Mouse (Mus musculus) heart, embryonic 13.5 days (tissue): ENCODE measurements at regions not wholly inside any gene's neighbourhood (a gene's known extent, or its start where the extent isn't known, plus 50 kb on each side); places are given as distances from the start of the nearest gene placed in this dataset.

Source experiments
- ATAC-seq: fragments of 200-750 bp; cut with Nextera tagmentation; 2 replicates; pipeline ENCODE4 v1.8.0; 2017; ENCODE audit warnings: moderate TSS enrichment; ENCODE audit not compliant: insufficient number of reproducible peaks, low FRiP score, low TSS enrichment; ENCODE audit errors: extremely low read depth
- H3K27ac ChIP-seq: fragments of 300-500 bp; sonication (generic); replicated peaks from 2 replicates; pipeline ENCODE4 v1.5.1; 2015; ENCODE audit warnings: moderate library complexity, mild to moderate bottlenecking, inconsistent platforms
- H3K27me3 ChIP-seq: fragments of 300-500 bp; sonication (generic); replicated peaks from 2 replicates; pipeline ENCODE4 v1.6.1; 2015; ENCODE audit warnings: mild to moderate bottlenecking, inconsistent platforms
- H3K36me3 ChIP-seq: fragments of 300-500 bp; sonication (generic); 2 replicates; pipeline ENCODE4 v1.6.1; 2015; ENCODE audit warnings: mild to moderate bottlenecking, inconsistent platforms
- H3K4me1 ChIP-seq: fragments of 300-500 bp; sonication (generic); 2 replicates; pipeline ENCODE4 v1.6.1; 2015; ENCODE audit warnings: inconsistent platforms
- H3K4me2 ChIP-seq: fragments of 300-500 bp; sonication (generic); 2 replicates; pipeline ENCODE4 v1.6.1; 2015; ENCODE audit warnings: inconsistent platforms, mild to moderate bottlenecking, moderate library complexity
- H3K4me3 ChIP-seq: fragments of 300-500 bp; sonication (generic); 2 replicates; pipeline ENCODE4 v1.5.1; 2015; ENCODE audit warnings: moderate library complexity, mild to moderate bottlenecking, inconsistent platforms
- H3K9ac ChIP-seq: fragments of 300-500 bp; sonication (generic); 2 replicates; pipeline ENCODE4 v1.6.1; 2015; ENCODE audit warnings: inconsistent platforms, mild to moderate bottlenecking, moderate library complexity
- H3K9me3 ChIP-seq: fragments of 300-500 bp; sonication (generic); 2 replicates; pipeline ENCODE4 v1.6.1; 2016; ENCODE audit warnings: inconsistent platforms
- WGBS: fragments of 180-500 bp; shearing (Covaris S2); methylation state at CpG from one replicate; pipeline ENCODE4 v1.1.7; 2015; ENCODE audit warnings: mixed read lengths; 5-methylcytosine and 5-hydroxymethylcytosine counted together

DNA sequence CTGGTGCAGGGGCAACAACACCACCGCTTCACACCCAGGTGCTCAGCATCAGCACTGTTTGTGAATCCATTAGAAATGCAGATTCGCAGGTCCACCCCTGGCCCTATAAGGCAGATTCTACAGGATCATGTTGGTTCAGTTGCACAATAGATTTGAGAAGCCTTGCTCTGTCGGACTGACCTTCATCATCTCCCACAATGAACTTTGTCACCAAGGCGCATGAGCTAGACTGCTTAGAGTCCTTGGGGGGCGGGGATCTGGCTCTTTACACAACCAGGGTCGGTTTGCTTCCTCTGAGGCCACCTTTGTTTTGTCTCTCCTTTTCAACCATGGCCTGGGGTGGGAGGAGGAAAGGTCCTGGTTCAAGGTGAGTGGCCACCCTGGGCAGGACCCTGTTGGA, 209.7 kb downstream of the Igsf11 start:
- Histone ChIP-seq H3K4me3 (no peak overlapping the region), H3K9ac (no peak overlapping the region), H3K36me3 (no peaks in the 10 kb centered on the region), H3K4me2 (no peak overlapping the region), H3K9me3 (no peaks in the 10 kb centered on the region), H3K27me3 (no peaks in the 10 kb centered on the region), H3K4me1 (no peaks in the 10 kb centered on the region), H3K27ac (no peak overlapping the region)
- 37% methylated on average over 6 of the region's 6 CpGs for WGBS
- no peak for ATAC-seq

DNA sequence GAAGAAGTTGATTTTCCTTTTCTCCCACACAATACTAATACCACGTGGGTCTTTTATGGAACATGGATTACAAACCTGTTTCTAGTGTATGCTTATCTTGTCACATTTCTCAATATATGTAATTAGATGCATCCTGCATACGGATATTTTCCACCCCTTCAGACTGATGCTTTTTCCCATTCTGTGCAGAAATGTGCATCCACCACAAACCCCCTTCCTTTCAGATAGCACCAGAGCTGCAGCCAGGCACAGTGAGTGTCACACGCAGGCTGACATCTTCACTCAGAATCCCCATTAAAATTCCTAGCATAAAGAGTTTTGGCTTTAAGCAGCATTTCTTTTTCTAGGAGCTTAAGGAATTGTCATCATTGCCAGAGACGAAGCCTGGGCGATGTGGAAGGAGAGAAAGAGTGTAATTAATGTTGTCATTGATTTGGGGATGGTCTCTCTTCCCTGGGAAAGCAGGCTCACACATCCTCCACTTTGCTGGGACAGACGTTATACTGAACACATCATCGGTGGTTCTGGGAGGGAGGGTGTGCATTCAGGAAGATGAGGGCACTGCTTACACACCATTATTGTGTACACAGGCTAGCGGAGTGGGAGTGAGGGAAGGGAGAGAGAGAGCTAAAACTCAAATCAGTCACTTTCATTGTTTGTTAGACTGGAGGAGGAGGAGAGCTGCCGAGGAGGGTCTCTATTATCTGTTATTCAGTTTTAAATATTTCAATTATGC, 211.1 kb downstream of the Igsf11 start:
- H3K27me3 ChIP-seq = no peaks in the 10 kb centered on the region
- no peaks in the 10 kb centered on the region for H3K4me1 ChIP-seq
- H3K9ac ChIP-seq = no peak overlapping the region
- no peaks in the 10 kb centered on the region for H3K9me3 ChIP-seq
- no peak for ATAC-seq
- 61% methylated on average over 9 of the region's 9 CpGs for WGBS
- H3K27ac ChIP-seq = no peak overlapping the region
- no peak overlapping the region for H3K4me2 ChIP-seq
- H3K36me3 ChIP-seq = no peaks in the 10 kb centered on the region
- H3K4me3 ChIP-seq = no peak overlapping the region

- ATAC-seq = no peak
- H3K9me3 ChIP-seq = no peaks in the 10 kb centered on the region
- H3K4me1 ChIP-seq = no peaks in the 10 kb centered on the region
- no peaks in the 10 kb centered on the region for H3K36me3 ChIP-seq
- no peaks in the 10 kb centered on the region for H3K27me3 ChIP-seq
- peak overlapping the region; percentile 17; the same call in 1 of the 2 replicates for H3K4me3 ChIP-seq
- peak overlapping the region; percentile 49 for H3K4me2 ChIP-seq
- H3K9ac ChIP-seq = no peak overlapping the region
- H3K27ac ChIP-seq = no peak overlapping the region
- WGBS = 42% methylated on average over 15 of the region's 15 CpGs
Observed at GRCm38 (mm10) chr16:39109383-39110033, 217.0 kb downstream of the Igsf11 start.

- Histone ChIP-seq H3K27ac (no peak overlapping the region), H3K4me3 (no peak overlapping the region), H3K4me1 (no peaks in the 10 kb centered on the region), H3K9ac (no peak overlapping the region), H3K4me2 (no peak overlapping the region), H3K9me3 (no peaks in the 10 kb centered on the region), H3K36me3 (no peaks in the 10 kb centered on the region), H3K27me3 (no peaks in the 10 kb centered on the region)
- no peak for ATAC-seq
- WGBS = 75% methylated on average over 5 of the region's 5 CpGs
Observed at GRCm38 (mm10) chr16:39110089-39110488, 217.6 kb downstream of the Igsf11 start.

DNA sequence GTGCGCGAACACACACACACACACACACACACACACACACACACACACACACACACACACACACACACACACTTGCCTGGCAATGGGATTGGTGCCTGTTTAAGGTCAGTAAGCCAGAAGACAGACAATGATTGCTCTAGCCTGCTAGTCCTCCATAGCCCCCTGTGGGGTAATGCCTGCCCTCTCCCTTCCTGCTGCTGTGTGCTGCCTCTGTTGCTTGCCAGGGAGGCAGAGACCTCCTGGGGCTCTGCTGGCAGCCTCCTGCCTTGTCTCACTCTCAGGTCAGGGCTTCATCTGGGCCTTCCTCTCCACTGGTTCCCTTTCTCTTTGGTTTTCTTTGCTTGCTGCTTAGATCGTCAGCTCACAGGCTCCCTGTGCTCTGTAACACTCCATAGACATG, 225.6 kb downstream of the Igsf11 start:
- Histone ChIP-seq H3K9me3 (no peaks in the 10 kb centered on the region), H3K9ac (no peak overlapping the region), H3K36me3 (no peaks in the 10 kb centered on the region), H3K4me2 (no peak overlapping the region), H3K27ac (no peak overlapping the region), H3K4me3 (no peak overlapping the region), H3K4me1 (no peaks in the 10 kb centered on the region), H3K27me3 (no peaks in the 10 kb centered on the region)
- WGBS = 77% methylated on average over 3 of the region's 3 CpGs
- ATAC-seq = no peak

DNA sequence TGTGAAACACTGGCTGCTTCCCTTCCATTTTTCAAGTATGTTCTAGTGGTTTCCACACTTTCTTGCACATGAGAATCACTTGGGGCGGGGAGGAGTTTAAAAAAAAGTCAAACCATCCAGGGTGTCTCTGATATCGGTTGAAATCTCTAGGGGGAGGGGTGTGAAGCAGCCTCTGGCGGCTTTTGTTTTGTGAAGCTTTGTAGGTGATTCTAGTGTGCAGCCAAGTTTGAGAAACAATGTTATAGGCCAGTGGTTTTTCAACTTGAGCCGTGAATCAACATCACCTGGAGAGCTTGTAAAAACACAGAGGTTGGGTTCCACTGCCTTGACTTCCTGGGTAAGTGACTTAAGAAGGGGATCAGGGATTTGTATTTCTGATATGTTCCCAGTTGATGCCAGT, 227.3 kb downstream of the Igsf11 start:
- no peak for ATAC-seq
- WGBS = 38% methylated on average over 4 of the region's 4 CpGs
- Histone ChIP-seq H3K9me3 (no peaks in the 10 kb centered on the region), H3K36me3 (no peaks in the 10 kb centered on the region), H3K4me3 (no peak overlapping the region), H3K4me2 (no peak overlapping the region), H3K27ac (no peak overlapping the region), H3K9ac (no peak overlapping the region), H3K4me1 (peaks cover 4% of the 10 kb centered on the region; the same call in 1 of the 2 replicates), H3K27me3 (no peaks in the 10 kb centered on the region)

GRCm38 (mm10) chr16:39123445-39123952, 231.0 kb downstream of the Igsf11 start:
- no peak overlapping the region for H3K27ac ChIP-seq
- H3K9ac ChIP-seq = no peak overlapping the region
- H3K9me3 ChIP-seq = no peaks in the 10 kb centered on the region
- WGBS = 60% methylated on average over 8 of the region's 8 CpGs
- H3K36me3 ChIP-seq = no peaks in the 10 kb centered on the region
- no peaks in the 10 kb centered on the region for H3K27me3 ChIP-seq
- H3K4me2 ChIP-seq = no peak overlapping the region
- peaks cover 8% of the 10 kb centered on the region for H3K4me1 ChIP-seq
- H3K4me3 ChIP-seq = no peak overlapping the region
- ATAC-seq = no peak

DNA sequence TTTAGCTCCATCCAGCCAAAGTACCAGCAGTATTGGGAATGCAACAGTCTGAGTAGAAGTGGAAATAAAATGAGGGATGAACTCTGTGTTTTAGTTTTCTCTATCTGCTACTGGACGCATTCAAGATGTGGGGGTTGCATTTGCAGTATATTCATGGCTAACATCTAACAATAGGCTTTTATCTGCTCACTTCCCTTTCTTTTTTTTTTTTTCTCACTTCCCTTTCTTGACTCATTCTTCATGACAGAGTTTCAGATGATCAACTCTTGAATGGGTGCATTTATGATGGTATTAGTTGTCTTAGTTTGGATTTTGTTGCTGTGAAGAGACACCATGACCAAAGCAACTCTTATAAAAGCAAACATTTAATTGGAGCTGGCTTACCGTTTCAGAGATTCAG, 240.0 kb downstream of the Igsf11 start:
- Histone ChIP-seq H3K36me3 (no peaks in the 10 kb centered on the region), H3K9me3 (peaks cover 4% of the 10 kb centered on the region; the same call in 1 of the 2 replicates), H3K27me3 (no peaks in the 10 kb centered on the region), H3K4me3 (no peak overlapping the region), H3K9ac (no peak overlapping the region), H3K4me1 (no peaks in the 10 kb centered on the region), H3K27ac (no peak overlapping the region), H3K4me2 (no peak overlapping the region)
- WGBS = 71% methylated on average over 2 of the region's 2 CpGs
- no peak for ATAC-seq

- Histone ChIP-seq H3K9me3 (peaks cover 4% of the 10 kb centered on the region; the same call in 1 of the 2 replicates), H3K4me2 (no peak overlapping the region), H3K36me3 (no peaks in the 10 kb centered on the region), H3K4me1 (no peaks in the 10 kb centered on the region), H3K4me3 (no peak overlapping the region), H3K9ac (no peak overlapping the region), H3K27ac (no peak overlapping the region), H3K27me3 (no peaks in the 10 kb centered on the region)
- WGBS = 44% methylated on average over 4 of the region's 4 CpGs
- ATAC-seq = no peak
Observed at GRCm38 (mm10) chr16:39135777-39136176, 243.3 kb downstream of the Igsf11 start.

DNA sequence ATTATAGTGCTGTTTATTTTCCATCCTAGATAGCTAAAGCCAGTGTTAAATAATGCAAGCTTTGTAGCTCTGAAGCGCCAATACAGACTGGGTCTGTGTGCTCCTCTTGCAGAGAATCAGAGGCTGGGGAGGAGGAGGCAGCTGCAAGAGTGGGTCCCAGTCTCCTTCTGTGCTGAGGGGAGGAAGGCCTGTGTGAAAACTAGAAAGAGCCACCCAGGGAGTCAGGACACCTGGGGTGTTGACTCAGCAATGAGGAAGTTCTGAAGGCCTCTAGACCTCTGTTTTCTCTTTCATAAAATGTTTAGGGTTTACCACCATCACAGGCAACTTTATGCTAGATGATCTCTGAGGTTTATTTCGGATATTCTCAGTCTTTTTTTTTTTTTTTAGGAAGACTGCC, 254.7 kb downstream of the Igsf11 start:
- Histone ChIP-seq H3K27me3 (no peaks in the 10 kb centered on the region), H3K4me1 (no peaks in the 10 kb centered on the region), H3K9ac (no peak overlapping the region), H3K4me3 (no peak overlapping the region), H3K4me2 (no peak overlapping the region), H3K9me3 (no peaks in the 10 kb centered on the region), H3K36me3 (no peaks in the 10 kb centered on the region), H3K27ac (no peak overlapping the region)
- 48% methylated on average over 2 of the region's 2 CpGs for WGBS
- ATAC-seq = no peak

DNA sequence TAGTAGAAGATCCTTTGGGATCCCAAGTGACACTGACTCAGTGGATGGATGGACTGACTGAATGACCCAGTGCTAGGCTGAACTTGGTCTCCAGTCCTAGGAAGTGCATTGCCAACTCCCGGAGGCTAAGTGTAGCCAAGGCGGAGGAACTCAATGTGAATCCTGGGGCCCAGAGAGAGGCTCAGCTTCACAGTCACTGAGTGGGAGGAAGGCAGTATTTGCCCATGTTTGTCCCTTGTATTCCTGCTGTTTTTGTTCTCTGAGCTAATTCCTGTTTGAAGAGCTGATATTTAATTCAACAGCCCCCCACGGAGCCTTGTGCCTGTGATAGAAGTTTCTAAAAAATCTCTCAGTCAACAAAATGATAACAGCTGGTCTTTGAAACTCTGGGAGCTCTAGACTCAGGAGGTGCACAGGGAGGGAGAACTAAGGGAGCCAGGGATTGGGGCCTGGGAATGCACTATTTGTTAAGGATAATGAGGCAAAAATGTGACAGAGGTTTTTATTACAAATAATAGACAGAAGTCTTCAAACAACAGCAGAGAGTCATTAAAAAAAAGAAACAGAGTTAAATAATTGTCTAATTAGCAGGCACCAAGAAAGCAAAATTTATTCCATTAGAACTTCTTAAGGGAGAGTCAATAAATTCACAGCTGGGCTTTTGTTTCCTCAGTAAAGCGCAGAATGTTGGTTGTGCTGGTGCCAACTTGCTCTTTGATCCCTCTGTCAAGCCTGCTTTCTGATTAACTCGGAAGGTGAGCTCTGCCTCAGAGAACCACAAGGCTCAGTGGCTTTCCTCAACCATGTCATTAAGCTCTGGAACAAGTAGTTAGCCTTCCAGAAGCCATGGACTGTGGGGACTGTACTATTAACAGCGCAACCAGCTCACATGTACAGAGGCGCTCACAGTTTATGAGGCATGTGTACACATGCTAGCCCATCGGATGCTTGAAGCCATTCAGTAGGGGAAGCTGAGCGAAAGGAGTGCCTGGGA, 259.2 kb downstream of the Igsf11 start:
- no peaks in the 10 kb centered on the region for H3K27me3 ChIP-seq
- no peak for ATAC-seq
- 69% methylated on average over 9 of the region's 9 CpGs for WGBS
- H3K36me3 ChIP-seq = no peaks in the 10 kb centered on the region
- H3K4me2 ChIP-seq = no peak overlapping the region
- H3K9ac ChIP-seq = no peak overlapping the region
- H3K4me1 ChIP-seq = no peaks in the 10 kb centered on the region
- H3K9me3 ChIP-seq = no peaks in the 10 kb centered on the region
- H3K4me3 ChIP-seq = no peak overlapping the region
- H3K27ac ChIP-seq = no peak overlapping the region
